Mouse (Mus musculus): Measurements from ENCODE around the gene Camp. TPM values are rescaled to one million over a fixed set of nuclear protein-coding genes. Genes with fewer than 3 reads are reported as not detected.
"Not testable (repeated sequence)": the region's sequence is repeated elsewhere in the genome, so short reads cannot be mapped to it uniquely, and the experiment has no call there.

The Camp gene
- polyA plus RNA-seq, 1 experiment from 2014 or later = 1.9 TPM

- ATAC-seq (ENCODE audit: insufficient number of reproducible peaks, insufficient read depth, low FRiP score, low TSS enrichment) = peak; percentile 97
- Histone ChIP-seq H3K4me3 (peak within 1 kb of the TSS; percentile 64), H3K9me3 (no peaks in the 10 kb centered on the region), H3K4me1 (peaks cover 5% of the 10 kb centered on the region), H3K27ac (peak within 1 kb of the TSS; percentile 72), H3K27me3 (no peaks in the 10 kb centered on the region), H3K4me2 (replicated peaks) (peak within 1 kb of the TSS; percentile 88), H3K36me3 (peaks cover 27% of the 10 kb centered on the region), H3K9ac (peak within 1 kb of the TSS; percentile 67)
- whole genome bisulfite sequencing = 0% methylated on average over 32 of the region's 32 CpGs
These were observed 16.9 kb downstream of the Camp start, which contains the start of gene Nme6 for GRCm38 (mm10) chr9:109832391-109833087. Gene Nme6, plus strand, starts transcription at chr9:109832749.

GRCm38 (mm10) chr9:109826181-109826580 lies 23.2 kb downstream of the Camp start:
- Histone ChIP-seq H3K4me2 (replicated peaks) (no peak overlapping the region), H3K9ac (no peak overlapping the region), H3K27ac (no peak overlapping the region), H3K27me3 (no peaks in the 10 kb centered on the region), H3K9me3 (no peaks in the 10 kb centered on the region), H3K4me1 (no peaks in the 10 kb centered on the region), H3K36me3 (peaks cover 10% of the 10 kb centered on the region), H3K4me3 (no peak overlapping the region)
- WGBS = 77% methylated on average over 5 of the region's 5 CpGs
- ATAC-seq (ENCODE audit: insufficient number of reproducible peaks, insufficient read depth, low FRiP score, low TSS enrichment) = no peak

- no peak overlapping the region for H3K9ac ChIP-seq
- 75% methylated on average over 4 of the region's 4 CpGs for WGBS
- H3K9me3 ChIP-seq = no peaks in the 10 kb centered on the region
- no peaks in the 10 kb centered on the region for H3K4me1 ChIP-seq
- peaks cover 10% of the 10 kb centered on the region for H3K36me3 ChIP-seq
- no peak overlapping the region for H3K27ac ChIP-seq
- no peak overlapping the region for H3K4me2 ChIP-seq (replicated peaks)
- no peaks in the 10 kb centered on the region for H3K27me3 ChIP-seq
- no peak for ATAC-seq (ENCODE audit: insufficient number of reproducible peaks, insufficient read depth, low FRiP score, low TSS enrichment)
- no peak overlapping the region for H3K4me3 ChIP-seq
These were observed 23.7 kb downstream of the Camp start for GRCm38 (mm10) chr9:109825739-109826138.

- Histone ChIP-seq H3K27ac (no peak overlapping the region), H3K27me3 (no peaks in the 10 kb centered on the region), H3K4me3 (no peak overlapping the region), H3K4me1 (no peaks in the 10 kb centered on the region), H3K9me3 (no peaks in the 10 kb centered on the region), H3K4me2 (replicated peaks) (no peak overlapping the region), H3K9ac (no peak overlapping the region), H3K36me3 (no peaks in the 10 kb centered on the region)
- ATAC-seq (ENCODE audit: insufficient number of reproducible peaks, insufficient read depth, low FRiP score, low TSS enrichment) = no peak
- 54% methylated on average over 6 of the region's 6 CpGs for WGBS
These were observed 33.1 kb downstream of the Camp start for GRCm38 (mm10) chr9:109816341-109816740.

GRCm38 (mm10) chr9:109813424-109813823 lies 36.0 kb downstream of the Camp start:
- H3K4me3 ChIP-seq = no peak overlapping the region
- ATAC-seq (ENCODE audit: insufficient number of reproducible peaks, insufficient read depth, low FRiP score, low TSS enrichment) = no peak
- no peak overlapping the region for H3K9ac ChIP-seq
- 55% methylated on average over 7 of the region's 7 CpGs for WGBS
- no peak overlapping the region for H3K4me2 ChIP-seq (replicated peaks)
- no peaks in the 10 kb centered on the region for H3K4me1 ChIP-seq
- no peaks in the 10 kb centered on the region for H3K36me3 ChIP-seq
- no peaks in the 10 kb centered on the region for H3K9me3 ChIP-seq
- H3K27me3 ChIP-seq = no peaks in the 10 kb centered on the region
- H3K27ac ChIP-seq = no peak overlapping the region

GRCm38 (mm10) chr9:109811980-109812379 lies 37.4 kb downstream of the Camp start, which contains the start of gene Spink8:
Gene Spink8, plus strand, starts transcription at chr9:109812280.
- no peak within 1 kb of the TSS for H3K4me3 ChIP-seq
- H3K36me3 ChIP-seq = no peaks in the 10 kb centered on the region
- no peaks in the 10 kb centered on the region for H3K9me3 ChIP-seq
- H3K27ac ChIP-seq = no peak within 1 kb of the TSS
- no peaks in the 10 kb centered on the region for H3K27me3 ChIP-seq
- no peaks in the 10 kb centered on the region for H3K4me1 ChIP-seq
- H3K4me2 ChIP-seq (replicated peaks) = no peak within 1 kb of the TSS
- no peak for ATAC-seq (ENCODE audit: insufficient number of reproducible peaks, insufficient read depth, low FRiP score, low TSS enrichment)
- WGBS = 57% methylated on average over 1 of the region's 1 CpGs
- H3K9ac ChIP-seq = no peak within 1 kb of the TSS

GRCm38 (mm10) chr9:109807898-109808297 lies 41.5 kb downstream of the Camp start:
- Histone ChIP-seq H3K36me3 (no peaks in the 10 kb centered on the region), H3K27ac (no peak overlapping the region), H3K9me3 (no peaks in the 10 kb centered on the region), H3K4me1 (no peaks in the 10 kb centered on the region), H3K4me2 (replicated peaks) (no peak overlapping the region), H3K4me3 (no peak overlapping the region), H3K27me3 (no peaks in the 10 kb centered on the region), H3K9ac (no peak overlapping the region)
- 48% methylated on average over 3 of the region's 3 CpGs for WGBS
- ATAC-seq (ENCODE audit: insufficient number of reproducible peaks, insufficient read depth, low FRiP score, low TSS enrichment) = no peak

GRCm38 (mm10) chr9:109806695-109807293 lies 42.6 kb downstream of the Camp start:
- no peaks in the 10 kb centered on the region for H3K9me3 ChIP-seq

GRCm38 (mm10) chr9:109806260-109806659 lies 43.2 kb downstream of the Camp start:
- Histone ChIP-seq H3K4me2 (replicated peaks) (no peak overlapping the region), H3K36me3 (no peaks in the 10 kb centered on the region), H3K27me3 (no peaks in the 10 kb centered on the region), H3K4me3 (no peak overlapping the region), H3K9ac (no peak overlapping the region), H3K4me1 (no peaks in the 10 kb centered on the region), H3K9me3 (no peaks in the 10 kb centered on the region), H3K27ac (no peak overlapping the region)
- 53% methylated on average over 1 of the region's 1 CpGs for WGBS
- ATAC-seq (ENCODE audit: insufficient number of reproducible peaks, insufficient read depth, low FRiP score, low TSS enrichment) = no peak

More at GRCm38 (mm10) chr9:109806695-109807293, 42.6 kb downstream of the Camp start:
- Histone ChIP-seq H3K27me3 (no peaks in the 10 kb centered on the region), H3K4me2 (replicated peaks) (no peak overlapping the region), H3K4me3 (no peak overlapping the region), H3K27ac (no peak overlapping the region), H3K36me3 (no peaks in the 10 kb centered on the region), H3K9ac (no peak overlapping the region), H3K4me1 (no peaks in the 10 kb centered on the region)
- 62% methylated on average over 2 of the region's 2 CpGs for WGBS
- ATAC-seq (ENCODE audit: insufficient number of reproducible peaks, insufficient read depth, low FRiP score, low TSS enrichment) = no peak

- WGBS = 89% methylated on average over 2 of the region's 2 CpGs
- H3K27ac ChIP-seq; H3K27me3 ChIP-seq; H3K4me3 ChIP-seq; H3K36me3 ChIP-seq; ATAC-seq (ENCODE audit: insufficient number of reproducible peaks, insufficient read depth, low FRiP score, low TSS enrichment); H3K4me2 ChIP-seq (replicated peaks); H3K4me1 ChIP-seq; H3K9me3 ChIP-seq; H3K9ac ChIP-seq: not testable (repeated sequence)
These were observed 43.8 kb downstream of the Camp start for GRCm38 (mm10) chr9:109805596-109805995.

GRCm38 (mm10) chr9:109798051-109798450 lies 51.4 kb downstream of the Camp start:
- ATAC-seq (ENCODE audit: insufficient number of reproducible peaks, insufficient read depth, low FRiP score, low TSS enrichment) = no peak
- H3K27me3 ChIP-seq = no peaks in the 10 kb centered on the region
- no peak overlapping the region for H3K27ac ChIP-seq
- 79% methylated on average over 1 of the region's 1 CpGs for whole genome bisulfite sequencing
- no peak overlapping the region for H3K4me2 ChIP-seq (replicated peaks)
- H3K4me3 ChIP-seq = no peak overlapping the region
- H3K9ac ChIP-seq = no peak overlapping the region
- no peaks in the 10 kb centered on the region for H3K9me3 ChIP-seq
- H3K4me1 ChIP-seq = no peaks in the 10 kb centered on the region
- no peaks in the 10 kb centered on the region for H3K36me3 ChIP-seq
